Mouse (Mus musculus): ENCODE data around the gene Vkorc1l1. TPM values are rescaled to one million over a fixed set of nuclear protein-coding genes. Genes with fewer than 3 reads are reported as not detected.
A peak's percentile ranks its signal among the peaks of the same experiment; 100 is the strongest.
"Not testable (repeated sequence)": the region's sequence is repeated elsewhere in the genome, so short reads cannot be mapped to it uniquely, and the experiment has no call there.

Gene Vkorc1l1
- total RNA-seq (2015; ENCODE audit: low replicate concordance) (54.4 and 69.6 TPM in 2 replicates), total RNA-seq (2017; ENCODE audit: low replicate concordance) (37.9 and 60.2 TPM in 2 replicates)

- peak; percentile 85 for ATAC-seq (replicated peaks; ENCODE audit: low FRiP score, poor library complexity, severe bottlenecking)
Observed at GRCm38 (mm10) chr5:129941495-129942045, at the start of gene Vkorc1l1. TSS of gene Vkorc1l1 (plus strand) at chr5:129941970.

GRCm38 (mm10) chr5:129895198-129896088 lies 46.3 kb upstream of the Vkorc1l1 start, which contains the start of gene Zbed5:
TSS of gene Zbed5 (plus strand) at chr5:129895723.
- peak; percentile 100 for ATAC-seq (replicated peaks; ENCODE audit: low FRiP score, poor library complexity, severe bottlenecking)

GRCm38 (mm10) chr5:129898449-129898848 lies 43.3 kb upstream of the Vkorc1l1 start, which contains the start of gene Phkg1:
TSS of gene Phkg1 (minus strand) at chr5:129898549.
- no peak for ATAC-seq (replicated peaks; ENCODE audit: low FRiP score, poor library complexity, severe bottlenecking)

- no peak for ATAC-seq (replicated peaks; ENCODE audit: low FRiP score, poor library complexity, severe bottlenecking)
Observed at GRCm38 (mm10) chr5:129907775-129908174, 34.0 kb upstream of the Vkorc1l1 start.

- ATAC-seq (replicated peaks; ENCODE audit: low FRiP score, poor library complexity, severe bottlenecking): peak; percentile 98
Observed at GRCm38 (mm10) chr5:129908242-129908965, 33.4 kb upstream of the Vkorc1l1 start, which contains the start of gene Nupr1l. TSS of gene Nupr1l (plus strand) at chr5:129908540.

- no peak for ATAC-seq (replicated peaks; ENCODE audit: low FRiP score, poor library complexity, severe bottlenecking)
Observed at GRCm38 (mm10) chr5:129909147-129909546, 32.6 kb upstream of the Vkorc1l1 start.

GRCm38 (mm10) chr5:129909591-129909990 lies 32.2 kb upstream of the Vkorc1l1 start:
- ATAC-seq (replicated peaks; ENCODE audit: low FRiP score, poor library complexity, severe bottlenecking): no peak

GRCm38 (mm10) chr5:129914024-129914423 lies 27.7 kb upstream of the Vkorc1l1 start:
- ATAC-seq (replicated peaks; ENCODE audit: low FRiP score, poor library complexity, severe bottlenecking): peak; percentile 77

- ATAC-seq (replicated peaks; ENCODE audit: low FRiP score, poor library complexity, severe bottlenecking): not testable (repeated sequence)
Observed at GRCm38 (mm10) chr5:129915491-129915890, 26.3 kb upstream of the Vkorc1l1 start.

GRCm38 (mm10) chr5:129918065-129918651 lies 23.6 kb upstream of the Vkorc1l1 start:
- no peak for ATAC-seq (replicated peaks; ENCODE audit: low FRiP score, poor library complexity, severe bottlenecking)

GRCm38 (mm10) chr5:129918752-129919151 lies 23.0 kb upstream of the Vkorc1l1 start:
- ATAC-seq (replicated peaks; ENCODE audit: low FRiP score, poor library complexity, severe bottlenecking): no peak

GRCm38 (mm10) chr5:129919320-129919719 lies 22.4 kb upstream of the Vkorc1l1 start:
- no peak for ATAC-seq (replicated peaks; ENCODE audit: low FRiP score, poor library complexity, severe bottlenecking)

- ATAC-seq (replicated peaks; ENCODE audit: low FRiP score, poor library complexity, severe bottlenecking): no peak
Observed at GRCm38 (mm10) chr5:129921972-129922371, 19.8 kb upstream of the Vkorc1l1 start.

- ATAC-seq (replicated peaks; ENCODE audit: low FRiP score, poor library complexity, severe bottlenecking): no peak
Observed at GRCm38 (mm10) chr5:129924820-129925452, 16.8 kb upstream of the Vkorc1l1 start.

- ATAC-seq (replicated peaks; ENCODE audit: low FRiP score, poor library complexity, severe bottlenecking): no peak
Observed at GRCm38 (mm10) chr5:129925933-129926332, 15.8 kb upstream of the Vkorc1l1 start.

GRCm38 (mm10) chr5:129929924-129930855 lies 11.6 kb upstream of the Vkorc1l1 start:
- ATAC-seq (replicated peaks; ENCODE audit: low FRiP score, poor library complexity, severe bottlenecking): no peak

- ATAC-seq (replicated peaks; ENCODE audit: low FRiP score, poor library complexity, severe bottlenecking): no peak
Observed at GRCm38 (mm10) chr5:129936941-129937340, 4.8 kb upstream of the Vkorc1l1 start.

- no peak for ATAC-seq (replicated peaks; ENCODE audit: low FRiP score, poor library complexity, severe bottlenecking)
Observed at GRCm38 (mm10) chr5:129940281-129940680, 1.5 kb upstream of the Vkorc1l1 start.

Data from erythroid progenitor cell, adult 5-6 weeks (primary cell).